Mouse (Mus musculus): ENCODE results near the gene Col27a1. TPM values are rescaled to one million over a fixed set of nuclear protein-coding genes. Genes with fewer than 3 reads are reported as not detected.

Col27a1 gene
- polyA plus RNA-seq, 1 experiment from 2014 or later: 4.2 TPM

GRCm38 (mm10) chr4:63233557-63234452 is 20.0 kb downstream of the Col27a1 start:
- Histone ChIP-seq H3K9me3 (ENCODE audit: control insufficient read depth, low read length) (no peaks in the 10 kb centered on the region), H3K4me2 (ENCODE audit: low read length) (no peak overlapping the region), H3K36me3 (ENCODE audit: control insufficient read depth, insufficient read depth, low read length) (no peaks in the 10 kb centered on the region), H3K4me1 (ENCODE audit: control insufficient read depth in 2 of 2, insufficient read depth in 2 of 2, low read length in 2 of 2) (peaks cover 60 to 77% of the 10 kb centered on the region in 2 experiments), H3K27me3 (ENCODE audit: control insufficient read depth, insufficient read depth, low read length) (no peaks in the 10 kb centered on the region), H3K27ac (replicated peaks in 1 of 2; ENCODE audit: control insufficient read depth in 1 of 2, insufficient read depth in 1 of 2, low read depth in 2 of 2, low read length in 2 of 2) (peak overlapping the region; percentile 61 to 68), H3K9ac (ENCODE audit: low read length) (peak overlapping the region; percentile 27; the same call in 1 of the 2 replicates), H3K4me3 (ENCODE audit: control insufficient read depth in 1 of 2, insufficient read depth in 1 of 2, low read depth in 1 of 2, low read length in 2 of 2) (no peak overlapping the region)
- peak; percentile 25; the same call in 1 of the 2 replicates for ATAC-seq (ENCODE audit: insufficient number of reproducible peaks, insufficient read depth, low FRiP score, low read depth)
- 29% methylated on average over 7 of the region's 7 CpGs for WGBS

GRCm38 (mm10) chr4:63234852-63235251 is 21.0 kb downstream of the Col27a1 start:
- 91% methylated on average over 5 of the region's 5 CpGs for WGBS
- Histone ChIP-seq H3K36me3 (ENCODE audit: control insufficient read depth, insufficient read depth, low read length) (no peaks in the 10 kb centered on the region), H3K4me1 (ENCODE audit: control insufficient read depth in 2 of 2, insufficient read depth in 2 of 2, low read length in 2 of 2) (peaks cover 51 to 67% of the 10 kb centered on the region in 2 experiments)

GRCm38 (mm10) chr4:63236235-63236634 is 22.4 kb downstream of the Col27a1 start:
- 0 out of 2 replicates have a peak, but pooled peaks cover 8% of the 10 kb centered on the region for H3K36me3 ChIP-seq (ENCODE audit: control insufficient read depth, insufficient read depth, low read length)
- H3K4me3 ChIP-seq (ENCODE audit: control insufficient read depth in 1 of 2, insufficient read depth in 1 of 2, low read depth in 1 of 2, low read length in 2 of 2): no peak overlapping the region
- H3K4me2 ChIP-seq (ENCODE audit: low read length): no peak overlapping the region
- 69% methylated on average over 2 of the region's 2 CpGs for whole genome bisulfite sequencing
- peaks cover 41 to 54% of the 10 kb centered on the region in 2 experiments for H3K4me1 ChIP-seq (ENCODE audit: control insufficient read depth in 2 of 2, insufficient read depth in 2 of 2, low read length in 2 of 2)
- ATAC-seq (ENCODE audit: insufficient number of reproducible peaks, insufficient read depth, low FRiP score, low read depth): no peak
- H3K9me3 ChIP-seq (ENCODE audit: control insufficient read depth, low read length): no peaks in the 10 kb centered on the region
- H3K27me3 ChIP-seq (ENCODE audit: control insufficient read depth, insufficient read depth, low read length): no peaks in the 10 kb centered on the region
- no peak overlapping the region for H3K9ac ChIP-seq (ENCODE audit: low read length)
- H3K27ac ChIP-seq (replicated peaks in 1 of 2; ENCODE audit: control insufficient read depth in 1 of 2, insufficient read depth in 1 of 2, low read depth in 2 of 2, low read length in 2 of 2): no peak overlapping the region

More at GRCm38 (mm10) chr4:63234852-63235251, 21.0 kb downstream of the Col27a1 start:
- ATAC-seq (ENCODE audit: insufficient number of reproducible peaks, insufficient read depth, low FRiP score, low read depth): no peak
- Histone ChIP-seq H3K9me3 (ENCODE audit: control insufficient read depth, low read length) (no peaks in the 10 kb centered on the region), H3K27ac (replicated peaks in 1 of 2; ENCODE audit: control insufficient read depth in 1 of 2, insufficient read depth in 1 of 2, low read depth in 2 of 2, low read length in 2 of 2) (peak overlapping the region in 1 of 2 experiments; percentile 61; a peak in 1 of 4 replicates), H3K4me3 (ENCODE audit: control insufficient read depth in 1 of 2, insufficient read depth in 1 of 2, low read depth in 1 of 2, low read length in 2 of 2) (no peak overlapping the region), H3K4me2 (ENCODE audit: low read length) (no peak overlapping the region), H3K27me3 (ENCODE audit: control insufficient read depth, insufficient read depth, low read length) (no peaks in the 10 kb centered on the region), H3K9ac (ENCODE audit: low read length) (no peak overlapping the region)

GRCm38 (mm10) chr4:63237225-63237624 is 23.4 kb downstream of the Col27a1 start:
- Histone ChIP-seq H3K9ac (ENCODE audit: low read length) (no peak overlapping the region), H3K4me3 (ENCODE audit: control insufficient read depth in 1 of 2, insufficient read depth in 1 of 2, low read depth in 1 of 2, low read length in 2 of 2) (no peak overlapping the region), H3K4me2 (ENCODE audit: low read length) (no peak overlapping the region), H3K27me3 (ENCODE audit: control insufficient read depth, insufficient read depth, low read length) (no peaks in the 10 kb centered on the region), H3K36me3 (ENCODE audit: control insufficient read depth, insufficient read depth, low read length) (0 out of 2 replicates have a peak, but pooled peaks cover 10% of the 10 kb centered on the region), H3K4me1 (ENCODE audit: control insufficient read depth in 2 of 2, insufficient read depth in 2 of 2, low read length in 2 of 2) (peaks cover 34 to 44% of the 10 kb centered on the region in 2 experiments), H3K9me3 (ENCODE audit: control insufficient read depth, low read length) (no peaks in the 10 kb centered on the region), H3K27ac (replicated peaks in 1 of 2; ENCODE audit: control insufficient read depth in 1 of 2, insufficient read depth in 1 of 2, low read depth in 2 of 2, low read length in 2 of 2) (no peak overlapping the region)
- no peak for ATAC-seq (ENCODE audit: insufficient number of reproducible peaks, insufficient read depth, low FRiP score, low read depth)
- 83% methylated on average over 3 of the region's 3 CpGs for whole genome bisulfite sequencing

DNA sequence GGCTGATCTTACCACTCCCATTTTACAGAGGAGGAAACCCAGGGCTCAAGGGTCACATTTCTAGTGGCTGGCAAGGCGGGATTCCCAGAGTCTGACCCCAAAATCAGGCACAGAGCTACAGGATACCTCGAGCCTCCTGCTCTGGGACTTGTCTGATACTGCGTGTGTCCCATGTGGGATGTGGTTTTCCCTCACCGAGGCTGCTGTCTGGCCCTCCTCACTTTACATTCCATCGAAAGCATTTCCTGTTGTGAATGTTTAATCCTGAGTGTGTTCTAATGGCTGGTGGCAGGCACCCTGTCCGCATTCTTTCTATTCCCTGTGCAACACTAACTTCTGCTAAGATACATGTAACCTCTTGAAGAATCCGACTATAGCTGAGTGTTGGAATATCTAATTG is 24.3 kb downstream of the Col27a1 start:
- no peaks in the 10 kb centered on the region for H3K9me3 ChIP-seq (ENCODE audit: control insufficient read depth, low read length)
- H3K27ac ChIP-seq (replicated peaks in 1 of 2; ENCODE audit: control insufficient read depth in 1 of 2, insufficient read depth in 1 of 2, low read depth in 2 of 2, low read length in 2 of 2): peak overlapping the region in 1 of 2 experiments; percentile 18; a peak in 2 of 4 replicates
- H3K27me3 ChIP-seq (ENCODE audit: control insufficient read depth, insufficient read depth, low read length): no peaks in the 10 kb centered on the region
- H3K9ac ChIP-seq (ENCODE audit: low read length): no peak overlapping the region
- peaks cover 25 to 35% of the 10 kb centered on the region in 2 experiments for H3K4me1 ChIP-seq (ENCODE audit: control insufficient read depth in 2 of 2, insufficient read depth in 2 of 2, low read length in 2 of 2)
- H3K36me3 ChIP-seq (ENCODE audit: control insufficient read depth, insufficient read depth, low read length): 0 out of 2 replicates have a peak, but pooled peaks cover 10% of the 10 kb centered on the region
- no peak for ATAC-seq (ENCODE audit: insufficient number of reproducible peaks, insufficient read depth, low FRiP score, low read depth)
- no peak overlapping the region for H3K4me2 ChIP-seq (ENCODE audit: low read length)
- no peak overlapping the region for H3K4me3 ChIP-seq (ENCODE audit: control insufficient read depth in 1 of 2, insufficient read depth in 1 of 2, low read depth in 1 of 2, low read length in 2 of 2)
- WGBS: 16% methylated on average over 7 of the region's 7 CpGs

- Histone ChIP-seq H3K27me3 (ENCODE audit: control insufficient read depth, insufficient read depth, low read length) (no peaks in the 10 kb centered on the region), H3K36me3 (ENCODE audit: control insufficient read depth, insufficient read depth, low read length) (0 out of 2 replicates have a peak, but pooled peaks cover 10% of the 10 kb centered on the region), H3K9ac (ENCODE audit: low read length) (no peak overlapping the region), H3K4me1 (ENCODE audit: control insufficient read depth in 2 of 2, insufficient read depth in 2 of 2, low read length in 2 of 2) (peaks cover 19 to 29% of the 10 kb centered on the region in 2 experiments), H3K9me3 (ENCODE audit: control insufficient read depth, low read length) (no peaks in the 10 kb centered on the region), H3K27ac (replicated peaks in 1 of 2; ENCODE audit: control insufficient read depth in 1 of 2, insufficient read depth in 1 of 2, low read depth in 2 of 2, low read length in 2 of 2) (no peak overlapping the region), H3K4me3 (ENCODE audit: control insufficient read depth in 1 of 2, insufficient read depth in 1 of 2, low read depth in 1 of 2, low read length in 2 of 2) (no peak overlapping the region), H3K4me2 (ENCODE audit: low read length) (no peak overlapping the region)
- ATAC-seq (ENCODE audit: insufficient number of reproducible peaks, insufficient read depth, low FRiP score, low read depth): no peak
- 81% methylated on average over 5 of the region's 5 CpGs for WGBS
These were observed 24.9 kb downstream of the Col27a1 start for GRCm38 (mm10) chr4:63238722-63239121.

- Histone ChIP-seq H3K9ac (ENCODE audit: low read length) (no peak overlapping the region), H3K4me2 (ENCODE audit: low read length) (no peak overlapping the region), H3K36me3 (ENCODE audit: control insufficient read depth, insufficient read depth, low read length) (0 out of 2 replicates have a peak, but pooled peaks cover 10% of the 10 kb centered on the region), H3K9me3 (ENCODE audit: control insufficient read depth, low read length) (no peaks in the 10 kb centered on the region), H3K4me3 (ENCODE audit: control insufficient read depth in 1 of 2, insufficient read depth in 1 of 2, low read depth in 1 of 2, low read length in 2 of 2) (no peak overlapping the region), H3K27me3 (ENCODE audit: control insufficient read depth, insufficient read depth, low read length) (no peaks in the 10 kb centered on the region), H3K4me1 (ENCODE audit: control insufficient read depth in 2 of 2, insufficient read depth in 2 of 2, low read length in 2 of 2) (peaks cover 10 to 15% of the 10 kb centered on the region in 2 experiments), H3K27ac (replicated peaks in 1 of 2; ENCODE audit: control insufficient read depth in 1 of 2, insufficient read depth in 1 of 2, low read depth in 2 of 2, low read length in 2 of 2) (no peak overlapping the region)
- ATAC-seq (ENCODE audit: insufficient number of reproducible peaks, insufficient read depth, low FRiP score, low read depth): no peak
- 93% methylated on average over 3 of the region's 3 CpGs for WGBS
These were observed 27.2 kb downstream of the Col27a1 start for GRCm38 (mm10) chr4:63241031-63241430.
